Mouse (Mus musculus): Measurements from ENCODE around the gene Taf5l. TPM values are rescaled to one million over a fixed set of nuclear protein-coding genes. Genes with fewer than 3 reads are reported as not detected.
"Not testable (repeated sequence)": the region's sequence is repeated elsewhere in the genome, so short reads cannot be mapped to it uniquely, and the experiment has no call there.

Taf5l gene
- polyA plus RNA-seq, 1 experiment from 2014 or later: 37.8 TPM

GRCm38 (mm10) chr8:123978166-123978838, 42.9 kb downstream of the Taf5l start:
- no peaks in the 10 kb centered on the region for H3K36me3 ChIP-seq
- no peak for DNase-seq (ENCODE audit: low spot score)
- 75% methylated on average over 14 of the region's 14 CpGs for WGBS
- no peak overlapping the region for H3K4me3 ChIP-seq
- H3K4me1 ChIP-seq (replicated peaks): peaks cover 24% of the 10 kb centered on the region
- no peak overlapping the region for H3K27ac ChIP-seq
- H3K9me3 ChIP-seq: no peaks in the 10 kb centered on the region
- peaks cover 4% of the 10 kb centered on the region; the same call in 1 of the 2 replicates for H3K27me3 ChIP-seq (ENCODE audit: insufficient read depth, poor library complexity, severe bottlenecking)

- Histone ChIP-seq H3K4me3 (no peak overlapping the region), H3K27me3 (ENCODE audit: insufficient read depth, poor library complexity, severe bottlenecking) (peaks cover 4% of the 10 kb centered on the region; the same call in 1 of the 2 replicates)
- 92% methylated on average over 4 of the region's 4 CpGs for WGBS
Observed at GRCm38 (mm10) chr8:123977499-123977898, 43.7 kb downstream of the Taf5l start.

GRCm38 (mm10) chr8:123973495-123973894, 47.7 kb downstream of the Taf5l start:
- WGBS: 83% methylated on average over 1 of the region's 1 CpGs
- Histone ChIP-seq H3K4me1 (replicated peaks) (no peaks in the 10 kb centered on the region), H3K27ac (no peak overlapping the region)

More at GRCm38 (mm10) chr8:123977499-123977898, 43.7 kb downstream of the Taf5l start:
- no peak overlapping the region for H3K27ac ChIP-seq
- peaks cover 16% of the 10 kb centered on the region for H3K4me1 ChIP-seq (replicated peaks)
- H3K9me3 ChIP-seq: no peaks in the 10 kb centered on the region
- H3K36me3 ChIP-seq: no peaks in the 10 kb centered on the region
- DNase-seq (ENCODE audit: low spot score): no peak

GRCm38 (mm10) chr8:123966896-123967295, 54.3 kb downstream of the Taf5l start:
- no peak overlapping the region for H3K4me3 ChIP-seq
- no peak for DNase-seq (ENCODE audit: low spot score)
- peaks cover 39% of the 10 kb centered on the region for H3K36me3 ChIP-seq
- H3K4me1 ChIP-seq (replicated peaks): no peaks in the 10 kb centered on the region
- H3K27ac ChIP-seq: no peak overlapping the region
- WGBS: 75% methylated on average over 2 of the region's 2 CpGs
- no peaks in the 10 kb centered on the region for H3K9me3 ChIP-seq
- H3K27me3 ChIP-seq (ENCODE audit: insufficient read depth, poor library complexity, severe bottlenecking): no peaks in the 10 kb centered on the region

More at GRCm38 (mm10) chr8:123973495-123973894, 47.7 kb downstream of the Taf5l start:
- Histone ChIP-seq H3K36me3 (peaks cover 14% of the 10 kb centered on the region), H3K9me3 (no peaks in the 10 kb centered on the region), H3K27me3 (ENCODE audit: insufficient read depth, poor library complexity, severe bottlenecking) (no peaks in the 10 kb centered on the region), H3K4me3 (no peak overlapping the region)
- DNase-seq (ENCODE audit: low spot score): no peak

GRCm38 (mm10) chr8:123961371-123961770, 59.8 kb downstream of the Taf5l start:
- Histone ChIP-seq H3K27ac (no peak overlapping the region), H3K27me3 (ENCODE audit: insufficient read depth, poor library complexity, severe bottlenecking) (no peaks in the 10 kb centered on the region), H3K4me3 (no peak overlapping the region), H3K9me3 (no peaks in the 10 kb centered on the region), H3K36me3 (peaks cover 67% of the 10 kb centered on the region), H3K4me1 (replicated peaks) (no peaks in the 10 kb centered on the region; the same call in 1 of the 2 replicates)
- WGBS: 80% methylated on average over 1 of the region's 1 CpGs
- DNase-seq (ENCODE audit: low spot score): no peak

- 88% methylated on average over 5 of the region's 5 CpGs for WGBS
- H3K27ac ChIP-seq; DNase-seq (ENCODE audit: low spot score); H3K27me3 ChIP-seq (ENCODE audit: insufficient read depth, poor library complexity, severe bottlenecking); H3K9me3 ChIP-seq; H3K4me3 ChIP-seq; H3K4me1 ChIP-seq (replicated peaks): not testable (repeated sequence)
- H3K36me3 ChIP-seq: peaks cover 67% of the 10 kb centered on the region
Observed at GRCm38 (mm10) chr8:123960556-123960955, 60.6 kb downstream of the Taf5l start.

GRCm38 (mm10) chr8:123960056-123960455, 61.1 kb downstream of the Taf5l start:
- Histone ChIP-seq H3K27ac (no peak overlapping the region), H3K27me3 (ENCODE audit: insufficient read depth, poor library complexity, severe bottlenecking) (no peaks in the 10 kb centered on the region), H3K4me3 (no peak overlapping the region), H3K4me1 (replicated peaks) (no peaks in the 10 kb centered on the region; the same call in 1 of the 2 replicates), H3K36me3 (peaks cover 67% of the 10 kb centered on the region), H3K9me3 (no peaks in the 10 kb centered on the region)
- DNase-seq (ENCODE audit: low spot score): no peak
- 90% methylated on average over 9 of the region's 9 CpGs for WGBS

- Histone ChIP-seq H3K27me3 (ENCODE audit: insufficient read depth, poor library complexity, severe bottlenecking) (no peaks in the 10 kb centered on the region), H3K4me3 (no peak overlapping the region), H3K9me3 (no peaks in the 10 kb centered on the region), H3K36me3 (peaks cover 67% of the 10 kb centered on the region), H3K27ac (no peak overlapping the region), H3K4me1 (replicated peaks) (no peaks in the 10 kb centered on the region; the same call in 1 of the 2 replicates)
- no peak for DNase-seq (ENCODE audit: low spot score)
- WGBS: 91% methylated on average over 6 of the region's 6 CpGs
Observed at GRCm38 (mm10) chr8:123959473-123959872, 61.7 kb downstream of the Taf5l start.

- WGBS: 87% methylated on average over 17 of the region's 17 CpGs
- no peaks in the 10 kb centered on the region for H3K27me3 ChIP-seq (ENCODE audit: insufficient read depth, poor library complexity, severe bottlenecking)
- no peaks in the 10 kb centered on the region for H3K9me3 ChIP-seq
- H3K4me1 ChIP-seq (replicated peaks): no peaks in the 10 kb centered on the region; the same call in 1 of the 2 replicates
- no peak overlapping the region for H3K27ac ChIP-seq
- no peak overlapping the region for H3K4me3 ChIP-seq
- DNase-seq (ENCODE audit: low spot score): no peak
- peaks cover 68% of the 10 kb centered on the region for H3K36me3 ChIP-seq
Observed at GRCm38 (mm10) chr8:123958130-123958529, 63.1 kb downstream of the Taf5l start.

- Histone ChIP-seq H3K9me3 (no peaks in the 10 kb centered on the region), H3K27me3 (ENCODE audit: insufficient read depth, poor library complexity, severe bottlenecking) (no peaks in the 10 kb centered on the region), H3K4me3 (no peak overlapping the region), H3K4me1 (replicated peaks) (peaks cover 9% of the 10 kb centered on the region), H3K36me3 (peaks cover 34% of the 10 kb centered on the region), H3K27ac (no peak overlapping the region)
- no peak for DNase-seq (ENCODE audit: low spot score)
- WGBS: 92% methylated on average over 8 of the region's 8 CpGs
Observed at GRCm38 (mm10) chr8:123954246-123954645, 67.0 kb downstream of the Taf5l start.

- Histone ChIP-seq H3K9me3 (no peaks in the 10 kb centered on the region), H3K4me1 (replicated peaks) (peaks cover 9% of the 10 kb centered on the region), H3K36me3 (peaks cover 30% of the 10 kb centered on the region), H3K27ac (no peak overlapping the region), H3K4me3 (no peak overlapping the region), H3K27me3 (ENCODE audit: insufficient read depth, poor library complexity, severe bottlenecking) (no peaks in the 10 kb centered on the region)
- WGBS: 90% methylated on average over 8 of the region's 8 CpGs
- no peak for DNase-seq (ENCODE audit: low spot score)
Observed at GRCm38 (mm10) chr8:123953686-123954085, 67.5 kb downstream of the Taf5l start.

- peak overlapping the region; percentile 92 for H3K4me3 ChIP-seq
- H3K36me3 ChIP-seq: peaks cover 34% of the 10 kb centered on the region
- H3K9me3 ChIP-seq: no peaks in the 10 kb centered on the region
- H3K27me3 ChIP-seq (ENCODE audit: insufficient read depth, poor library complexity, severe bottlenecking): no peaks in the 10 kb centered on the region
- peak; percentile 43 for DNase-seq (ENCODE audit: low spot score)
- H3K4me1 ChIP-seq (replicated peaks): peaks cover 18% of the 10 kb centered on the region
- H3K27ac ChIP-seq: peak overlapping the region; percentile 88
- WGBS: 37% methylated on average over 10 of the region's 10 CpGs
Observed at GRCm38 (mm10) chr8:123950077-123950802, 71.0 kb downstream of the Taf5l start.

- Histone ChIP-seq H3K27ac (peak overlapping the region; percentile 88), H3K27me3 (ENCODE audit: insufficient read depth, poor library complexity, severe bottlenecking) (no peaks in the 10 kb centered on the region), H3K9me3 (no peaks in the 10 kb centered on the region), H3K4me3 (peak overlapping the region; percentile 92), H3K4me1 (replicated peaks) (peaks cover 18% of the 10 kb centered on the region), H3K36me3 (peaks cover 35% of the 10 kb centered on the region)
- DNase-seq (ENCODE audit: low spot score): no peak
- WGBS: 5% methylated on average over 10 of the region's 10 CpGs
Observed at GRCm38 (mm10) chr8:123949686-123949986, 71.6 kb downstream of the Taf5l start.

Data from hindbrain, embryonic 10.5 days (tissue).